Mouse (Mus musculus) liver, postnatal 0 days (tissue): ENCODE data around the gene Lrrc3c.

Experiments used
- CTCF ChIP-seq: sonication (generic); IDR thresholded peaks from 2 replicates; pipeline ENCODE4 v1.5.1; 2016; ENCODE audit warnings: antibody characterized with exemption, low read depth
- EP300 ChIP-seq: IDR thresholded peaks from 2 replicates; pipeline ENCODE4 v1.6.1; 2016; ENCODE audit warnings: antibody characterized with exemption, low read depth, mild to moderate bottlenecking

DNA sequence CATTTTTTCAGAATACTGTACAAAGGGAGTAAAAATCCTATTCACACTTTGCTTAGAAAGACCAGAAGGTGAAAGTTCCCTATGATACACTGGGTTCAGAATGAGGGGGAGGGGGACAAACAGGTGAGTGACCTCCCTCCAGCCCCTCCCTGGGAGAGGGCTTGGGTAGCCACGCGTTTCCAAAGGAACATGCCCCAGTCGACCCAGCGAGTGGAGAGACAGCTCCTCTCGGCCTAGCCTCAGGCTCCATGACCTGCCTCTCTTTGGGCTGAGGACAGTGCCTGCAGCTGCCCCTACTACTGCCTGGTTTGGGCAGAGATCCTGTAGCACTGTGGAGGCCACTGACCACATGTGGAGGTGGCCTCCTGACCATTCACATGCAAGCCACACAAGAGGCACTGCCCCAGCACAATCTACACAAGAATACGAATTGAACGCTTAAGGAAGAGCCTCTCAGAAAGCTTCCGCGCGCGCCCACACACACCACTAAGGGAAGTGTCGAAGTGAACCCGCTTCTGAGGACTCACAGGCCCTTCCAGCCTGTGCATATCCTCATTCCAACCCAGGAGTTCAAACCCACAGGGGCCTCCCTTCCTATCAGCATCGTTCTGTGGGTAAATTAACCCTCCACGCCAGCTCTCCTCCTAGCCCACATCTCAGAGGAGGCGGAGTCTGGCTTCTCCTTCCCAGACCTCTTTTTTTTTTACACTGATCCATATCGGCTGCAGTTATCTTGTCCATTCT lies 16.6 kb upstream of the Lrrc3c start:
- TF ChIP-seq CTCF (no peak), EP300 (no peak)
